Mouse (Mus musculus): ENCODE measurements at regions not wholly inside any gene's neighbourhood (a gene's known extent, or its start where the extent isn't known, plus 50 kb on each side); places are given as distances from the start of the nearest gene placed in this dataset.
A peak's percentile ranks its signal among the peaks of the same experiment; 100 is the strongest.

DNA sequence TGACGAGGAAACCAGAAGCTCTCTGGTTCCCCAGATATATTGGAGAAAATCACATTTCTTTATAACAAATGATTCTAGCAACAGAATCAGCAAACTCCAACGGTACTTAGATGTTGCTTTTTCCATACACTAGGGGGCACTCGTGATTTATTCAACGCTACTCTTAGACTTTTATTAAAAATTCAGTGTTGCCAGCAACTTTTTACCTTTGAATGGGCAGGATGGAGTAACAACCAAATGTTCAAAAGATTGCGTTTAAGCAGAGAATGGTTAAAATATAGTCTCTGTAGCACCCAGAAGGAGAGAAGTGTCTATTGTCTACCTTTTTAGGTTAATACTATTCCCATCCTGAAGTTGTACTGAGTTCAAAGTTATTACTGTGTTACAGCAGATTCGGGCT is 715.4 kb upstream of the Cblb start:
- Histone ChIP-seq H3K27me3 (no peaks in the 10 kb centered on the region), H3K4me1 (peaks cover 4% of the 10 kb centered on the region; the same call in 1 of the 2 replicates), H3K4me2 (no peak overlapping the region), H3K36me3 (replicated peaks) (no peaks in the 10 kb centered on the region), H3K4me3 (replicated peaks) (no peak overlapping the region), H3K27ac (no peak overlapping the region), H3K9me3 (no peaks in the 10 kb centered on the region), H3K9ac (no peak overlapping the region)
- WGBS, result 16% methylated on average over 6 of the region's 6 CpGs
- ATAC-seq (ENCODE audit: low FRiP score), result peak; percentile 55; the same call in 1 of the 2 replicates

DNA sequence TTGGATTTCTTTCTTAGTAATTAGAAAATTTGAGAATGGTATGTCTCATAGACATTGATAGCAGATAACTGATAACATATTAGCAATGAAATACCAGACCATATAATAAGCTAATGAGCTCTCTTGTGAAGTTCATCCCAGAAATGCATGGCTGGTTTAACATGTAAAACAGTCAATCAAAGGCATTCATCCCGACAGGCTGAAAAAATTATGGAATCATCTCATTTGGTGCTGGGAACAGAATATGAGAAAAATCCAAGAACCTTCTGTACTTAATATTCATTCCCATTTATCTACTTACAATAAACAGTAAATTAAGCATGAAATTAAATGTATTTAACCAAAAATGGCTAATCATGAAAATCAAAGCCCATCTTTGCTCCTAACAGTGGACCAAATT is 698.8 kb upstream of the Cblb start:
- Histone ChIP-seq H3K36me3 (replicated peaks) (no peaks in the 10 kb centered on the region), H3K9ac (no peak overlapping the region), H3K4me3 (replicated peaks) (no peak overlapping the region), H3K4me2 (no peak overlapping the region), H3K27ac (no peak overlapping the region), H3K4me1 (no peaks in the 10 kb centered on the region; the same call in 1 of the 2 replicates), H3K27me3 (no peaks in the 10 kb centered on the region), H3K9me3 (no peaks in the 10 kb centered on the region)
- ATAC-seq (ENCODE audit: low FRiP score), result no peak
- 64% methylated on average over 1 of the region's 1 CpGs for WGBS

DNA sequence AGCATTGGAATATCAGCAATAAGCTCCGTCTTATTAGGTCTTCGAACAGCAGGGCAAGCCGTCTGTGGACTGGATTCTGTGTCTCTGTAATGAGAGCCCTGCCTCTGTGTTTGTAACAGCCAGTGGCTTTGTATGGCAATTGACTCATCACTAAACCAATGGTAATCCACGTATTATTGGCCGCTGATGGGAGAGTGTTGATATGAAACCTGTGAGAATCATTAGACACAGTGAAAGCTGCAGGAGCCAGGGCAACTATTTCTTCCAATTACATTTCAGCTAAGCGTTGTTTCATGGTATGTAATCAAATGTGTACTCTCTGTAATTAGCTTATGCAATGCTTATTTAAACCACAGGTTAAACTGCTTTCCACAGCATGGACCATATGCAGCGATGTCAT is 696.1 kb upstream of the Cblb start:
- ATAC-seq (ENCODE audit: low FRiP score), result no peak
- Histone ChIP-seq H3K36me3 (replicated peaks) (no peaks in the 10 kb centered on the region), H3K27me3 (no peaks in the 10 kb centered on the region), H3K4me1 (no peaks in the 10 kb centered on the region; the same call in 1 of the 2 replicates), H3K9me3 (no peaks in the 10 kb centered on the region), H3K27ac (no peak overlapping the region), H3K4me2 (no peak overlapping the region), H3K4me3 (replicated peaks) (no peak overlapping the region), H3K9ac (no peak overlapping the region)
- 66% methylated on average over 7 of the region's 7 CpGs for WGBS

DNA sequence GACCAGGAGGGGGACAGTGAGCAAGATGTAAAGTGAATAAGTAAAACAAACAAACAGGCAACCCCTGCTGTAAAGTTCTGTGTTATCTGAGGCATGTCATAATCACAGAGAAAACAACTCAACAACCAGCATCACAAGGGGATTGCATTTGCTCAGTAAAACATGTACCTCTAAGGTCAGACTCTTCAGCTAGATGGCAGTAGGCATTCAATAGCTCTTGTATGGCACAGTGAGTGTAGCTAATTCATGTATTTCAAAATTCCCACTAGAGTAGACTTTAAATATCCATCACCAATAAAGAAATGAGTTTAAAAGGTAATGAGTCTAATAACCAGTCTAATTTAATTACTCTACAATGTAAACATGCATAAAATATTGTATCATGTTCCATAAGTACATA is 683.9 kb upstream of the Cblb start:
- Histone ChIP-seq H3K9me3 (no peaks in the 10 kb centered on the region), H3K27ac (no peak overlapping the region), H3K9ac (no peak overlapping the region), H3K36me3 (replicated peaks) (no peaks in the 10 kb centered on the region), H3K27me3 (no peaks in the 10 kb centered on the region), H3K4me1 (no peaks in the 10 kb centered on the region), H3K4me2 (no peak overlapping the region), H3K4me3 (replicated peaks) (no peak overlapping the region)
- ATAC-seq (ENCODE audit: low FRiP score), result no peak

DNA sequence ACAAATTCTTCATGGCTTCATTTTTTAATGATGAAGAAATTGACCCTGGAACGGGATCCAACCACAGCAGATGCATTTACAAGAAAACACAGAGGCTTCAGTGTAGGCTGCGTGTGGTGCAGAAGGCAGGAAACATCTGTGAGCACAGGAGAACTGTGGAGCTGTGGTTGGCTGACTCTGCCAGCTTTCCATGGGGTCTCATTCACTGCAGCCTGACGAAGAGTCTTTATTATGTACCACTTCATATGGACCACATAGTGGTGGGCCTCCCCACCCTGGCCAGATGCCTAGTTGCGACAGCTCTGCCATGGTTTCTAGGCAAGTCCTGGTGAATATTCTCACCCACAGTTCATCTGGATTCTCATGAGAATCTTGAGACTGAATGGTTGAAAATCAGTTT is 678.9 kb upstream of the Cblb start:
- WGBS, result 78% methylated on average over 4 of the region's 4 CpGs
- Histone ChIP-seq H3K4me2 (no peak overlapping the region), H3K9me3 (no peaks in the 10 kb centered on the region), H3K9ac (no peak overlapping the region), H3K27me3 (no peaks in the 10 kb centered on the region), H3K4me3 (replicated peaks) (no peak overlapping the region), H3K36me3 (replicated peaks) (no peaks in the 10 kb centered on the region), H3K27ac (no peak overlapping the region), H3K4me1 (no peaks in the 10 kb centered on the region)
- no peak for ATAC-seq (ENCODE audit: low FRiP score)

DNA sequence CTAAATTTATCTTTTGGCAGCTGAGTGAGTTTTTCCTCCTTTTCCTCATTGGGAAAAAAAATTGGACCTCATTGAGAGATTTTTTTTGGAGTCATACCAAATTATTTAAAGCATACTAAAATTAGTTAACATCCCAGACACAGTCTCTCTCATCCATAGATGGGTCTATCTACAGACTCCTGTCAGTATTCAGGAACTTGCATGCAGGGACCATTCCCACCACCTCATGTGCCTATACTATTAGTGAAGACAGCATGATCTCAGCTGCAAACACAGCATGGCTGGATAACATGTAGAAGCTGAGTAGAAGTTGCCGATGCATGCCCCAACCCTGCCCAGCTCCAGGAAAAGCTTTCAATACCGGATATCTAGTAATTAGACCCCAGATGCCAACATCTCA is 677.2 kb upstream of the Cblb start:
- Histone ChIP-seq H3K4me2 (no peak overlapping the region), H3K27ac (no peak overlapping the region), H3K9me3 (no peaks in the 10 kb centered on the region), H3K4me3 (replicated peaks) (no peak overlapping the region), H3K4me1 (no peaks in the 10 kb centered on the region), H3K9ac (no peak overlapping the region), H3K27me3 (no peaks in the 10 kb centered on the region), H3K36me3 (replicated peaks) (no peaks in the 10 kb centered on the region)
- 76% methylated on average over 2 of the region's 2 CpGs for WGBS
- no peak for ATAC-seq (ENCODE audit: low FRiP score)

DNA sequence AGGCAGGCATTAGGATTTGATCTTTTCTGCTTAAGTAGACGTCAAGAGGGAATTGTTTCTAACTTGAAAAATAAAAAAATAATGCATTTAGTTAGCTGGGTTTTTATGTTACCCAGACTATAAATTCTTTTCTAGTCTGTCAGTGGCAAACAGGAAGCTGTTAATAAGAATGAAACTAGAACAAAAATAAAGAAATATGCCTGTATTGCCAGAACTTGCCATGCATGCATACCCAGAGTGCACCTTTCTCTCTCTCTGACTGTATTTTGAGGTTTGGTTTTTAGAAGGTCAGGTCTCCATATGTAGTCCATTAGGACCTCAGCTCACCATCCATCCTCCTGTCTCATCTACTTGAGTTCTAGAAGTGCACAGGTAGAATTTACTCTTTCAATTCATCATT is 661.0 kb upstream of the Cblb start:
- no peak overlapping the region for H3K4me3 ChIP-seq (replicated peaks)
- no peak for ATAC-seq (ENCODE audit: low FRiP score)
- no peak overlapping the region for H3K27ac ChIP-seq
- no peak overlapping the region for H3K9ac ChIP-seq
- H3K4me1 ChIP-seq, result no peaks in the 10 kb centered on the region
- no peaks in the 10 kb centered on the region for H3K36me3 ChIP-seq (replicated peaks)
- H3K4me2 ChIP-seq, result no peak overlapping the region
- H3K27me3 ChIP-seq, result no peaks in the 10 kb centered on the region
- no peaks in the 10 kb centered on the region for H3K9me3 ChIP-seq
- WGBS, result 72% methylated on average over 1 of the region's 1 CpGs

DNA sequence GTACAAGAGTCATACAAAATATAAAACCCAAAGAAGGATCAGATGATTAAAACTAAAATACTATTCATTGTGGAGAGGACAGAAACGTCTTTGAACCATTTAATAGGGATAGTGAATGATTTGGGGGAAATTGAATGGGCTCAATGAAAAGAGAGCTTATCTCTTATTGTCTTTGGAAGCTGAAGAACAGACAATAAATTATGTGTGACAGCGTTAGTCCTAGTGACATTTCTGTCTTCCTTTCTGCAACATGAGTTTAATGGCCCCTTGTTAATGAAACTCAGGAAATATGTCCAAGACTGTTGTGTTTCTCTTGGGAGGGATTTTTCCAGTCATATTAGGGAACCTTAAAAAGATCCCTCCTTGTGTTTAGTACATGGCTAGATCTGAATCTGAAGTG is 644.6 kb upstream of the Cblb start:
- no peaks in the 10 kb centered on the region for H3K36me3 ChIP-seq (replicated peaks)
- no peak overlapping the region for H3K9ac ChIP-seq
- no peak for ATAC-seq (ENCODE audit: low FRiP score)
- H3K9me3 ChIP-seq, result no peaks in the 10 kb centered on the region
- no peaks in the 10 kb centered on the region for H3K27me3 ChIP-seq
- peaks cover 2% of the 10 kb centered on the region; the same call in 1 of the 2 replicates for H3K4me1 ChIP-seq
- no peak overlapping the region for H3K4me2 ChIP-seq
- 10% methylated on average over 2 of the region's 2 CpGs for WGBS
- H3K4me3 ChIP-seq (replicated peaks), result no peak overlapping the region
- H3K27ac ChIP-seq, result no peak overlapping the region

DNA sequence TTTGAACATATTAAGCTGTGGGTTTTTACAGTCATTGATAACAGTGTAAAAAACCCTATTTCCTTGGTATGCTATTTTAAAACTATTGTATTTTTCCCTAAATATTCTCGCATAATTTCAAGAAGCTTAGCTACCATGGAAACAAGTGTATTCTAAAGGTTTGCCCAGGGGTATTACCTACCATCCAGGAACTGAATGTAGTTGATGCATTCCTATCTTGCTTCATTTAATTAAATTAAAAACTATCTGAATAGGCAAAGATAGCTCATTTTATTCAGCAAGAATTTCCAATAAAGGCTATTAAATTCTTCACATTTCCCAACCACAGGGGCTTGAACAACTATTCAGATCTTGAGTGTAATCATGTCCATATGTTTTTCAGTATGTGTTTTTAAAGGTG is 643.5 kb upstream of the Cblb start:
- Histone ChIP-seq H3K4me2 (no peak overlapping the region), H3K9ac (no peak overlapping the region), H3K27ac (no peak overlapping the region), H3K27me3 (no peaks in the 10 kb centered on the region), H3K4me3 (replicated peaks) (no peak overlapping the region), H3K9me3 (no peaks in the 10 kb centered on the region), H3K4me1 (peaks cover 2% of the 10 kb centered on the region; the same call in 1 of the 2 replicates), H3K36me3 (replicated peaks) (no peaks in the 10 kb centered on the region)
- ATAC-seq (ENCODE audit: low FRiP score), result no peak
- WGBS, result 53% methylated on average over 1 of the region's 1 CpGs

DNA sequence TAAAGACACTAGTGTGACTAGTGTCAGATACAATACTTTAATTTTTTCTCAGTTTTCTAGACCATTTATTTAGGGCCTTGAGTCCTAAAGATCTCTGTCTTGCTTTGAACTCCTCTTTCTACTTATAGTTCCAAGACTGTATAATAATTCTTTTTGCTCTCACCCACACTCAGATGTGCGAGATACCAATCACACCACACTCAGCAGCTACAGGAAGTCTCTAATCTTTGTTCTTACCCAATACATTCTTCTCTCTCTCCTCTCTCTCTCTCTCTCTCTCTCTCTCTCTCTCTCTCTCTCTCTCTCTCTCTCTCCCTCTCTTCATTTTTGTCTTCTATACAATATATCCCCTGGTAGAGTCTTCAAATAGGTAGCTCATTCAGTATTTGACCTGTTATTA is 637.2 kb upstream of the Cblb start:
- no peak overlapping the region for H3K9ac ChIP-seq
- H3K27me3 ChIP-seq, result no peaks in the 10 kb centered on the region
- ATAC-seq (ENCODE audit: low FRiP score), result no peak
- no peaks in the 10 kb centered on the region for H3K36me3 ChIP-seq (replicated peaks)
- 86% methylated on average over 1 of the region's 1 CpGs for WGBS
- H3K4me1 ChIP-seq, result no peaks in the 10 kb centered on the region
- H3K9me3 ChIP-seq, result no peaks in the 10 kb centered on the region
- no peak overlapping the region for H3K4me3 ChIP-seq (replicated peaks)
- no peak overlapping the region for H3K27ac ChIP-seq
- H3K4me2 ChIP-seq, result no peak overlapping the region
